ENCODE assay signal across 12 mouse cellular contexts in genomic region chr1:52421623-52422022, GRCm38 (mm10).
"Had no signal": no experiment of that assay in that cellular context is flagged by ENCODE, and none has a peak within 500 bp of the region (broad histone marks: within the 10 kb centered on the region; RNA-seq: fewer than 3 reads in every experiment).

No protein-coding gene starts in this region.

- H3K4me2 ChIP-seq: limb, embryonic 13.5 days; midbrain, embryonic 12.5 days; neural tube, embryonic 13.5 days had no signal

- H3K27ac ChIP-seq: limb, embryonic 13.5 days; liver, embryonic 14.5 days; midbrain, embryonic 12.5 days; neural tube, embryonic 13.5 days had no signal

- ATAC-seq: midbrain, embryonic 16.5 days had no signal

- H3K4me1 ChIP-seq: limb, embryonic 13.5 days; midbrain, embryonic 12.5 days; neural tube, embryonic 13.5 days had no signal

- H3K27me3 ChIP-seq: limb, embryonic 13.5 days; midbrain, embryonic 12.5 days; neural tube, embryonic 13.5 days had no signal

- H3K4me3 ChIP-seq: limb, embryonic 13.5 days; midbrain, embryonic 12.5 days; neural tube, embryonic 13.5 days had no signal

- DNase-seq: kidney, postnatal 10 days; kidney, postnatal 4 days; left cerebral cortex, postnatal 4 days; retina, postnatal 1 day; right cerebral cortex, postnatal 4 days; spleen, adult 18-20 months; thymus, postnatal 36 days had no signal

- H3K9ac ChIP-seq: limb, embryonic 13.5 days; liver, embryonic 14.5 days; midbrain, embryonic 12.5 days; neural tube, embryonic 13.5 days had no signal

- H3K36me3 ChIP-seq: limb, embryonic 13.5 days; midbrain, embryonic 12.5 days; neural tube, embryonic 13.5 days had no signal

- H3K9me3 ChIP-seq: limb, embryonic 13.5 days; midbrain, embryonic 12.5 days; neural tube, embryonic 13.5 days had no signal
